Mouse (Mus musculus) hindbrain, embryonic 10.5 days (tissue): ENCODE measurements around the gene Krt33b. TPM values are rescaled to one million over a fixed set of nuclear protein-coding genes. Genes with fewer than 3 reads are reported as not detected.

Experiments
- DNase-seq: peaks from one replicate; pipeline ENCODE4 v3.0.0-alpha.2; 2017; ENCODE audit warnings: low spot score
- H3K27ac ChIP-seq: fragments of 300-500 bp; sonication (generic); 2 replicates; pipeline ENCODE4 v1.5.1; 2016; ENCODE audit warnings: mild to moderate bottlenecking, moderate library complexity
- H3K27me3 ChIP-seq: fragments of 300-500 bp; sonication (generic); 2 replicates; pipeline ENCODE4 v1.6.1; 2016; ENCODE audit warnings: mild to moderate bottlenecking; ENCODE audit not compliant: poor library complexity, insufficient read depth, severe bottlenecking
- H3K36me3 ChIP-seq: fragments of 300-500 bp; sonication (generic); 2 replicates; pipeline ENCODE4 v1.6.1; 2016; ENCODE audit warnings: mild to moderate bottlenecking, moderate library complexity
- H3K4me1 ChIP-seq: fragments of 300-500 bp; sonication (generic); replicated peaks from 2 replicates; pipeline ENCODE4 v1.6.1; 2016; ENCODE audit warnings: mild to moderate bottlenecking
- H3K4me3 ChIP-seq: fragments of 300-500 bp; sonication (generic); 2 replicates; pipeline ENCODE4 v1.5.1; 2016; ENCODE audit warnings: mild to moderate bottlenecking, moderate library complexity
- H3K9me3 ChIP-seq: fragments of 300-500 bp; sonication (generic); 2 replicates; pipeline ENCODE4 v1.6.1; 2016; ENCODE audit warnings: mild to moderate bottlenecking, moderate library complexity
- WGBS: fragments of 180-500 bp; shearing (Covaris S2); methylation state at CpG from one replicate; pipeline ENCODE4 v1.1.7; 2016; 5-methylcytosine and 5-hydroxymethylcytosine counted together
- polyA plus RNA-seq: library from polyadenylated mRNA; unstranded; fragments of >200 nt; fragmentation: Nextera tagmentation; extraction: Ambion mirVana; gene quantifications from 2 replicates; pipeline ENCODE4 v1.2.1, GENCODE M21; 2016

Krt33b gene
- polyA plus RNA-seq, 1 experiment from 2014 or later = not detected

DNA sequence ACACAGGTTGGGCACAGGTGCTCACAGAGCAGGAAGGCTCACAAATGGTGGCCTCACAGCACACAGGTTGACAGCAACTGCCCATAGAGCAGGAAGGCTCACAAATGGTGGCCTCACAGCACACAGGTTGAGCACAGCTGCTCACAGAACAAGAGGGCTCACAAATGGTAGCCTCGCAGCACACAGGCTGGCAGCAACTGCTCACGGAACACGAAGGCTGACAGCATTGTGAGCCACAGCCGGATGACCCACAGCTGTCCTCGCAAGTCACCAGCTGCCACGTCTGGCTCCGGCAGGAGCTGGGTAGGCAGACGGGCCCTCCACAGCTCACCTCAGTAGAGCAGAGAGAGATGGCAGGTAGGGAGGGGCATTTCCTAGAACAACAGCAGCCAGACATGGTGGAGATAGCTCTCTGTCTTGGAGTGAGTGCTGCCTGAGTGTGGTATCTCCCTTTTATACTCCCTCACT lies 43.5 kb downstream of the Krt33b start, which contains the start of gene Krtap16-1:
TSS of gene Krtap16-1 (minus strand) at position 418 of the 468 bp plus-strand sequence.
- no peak within 1 kb of the TSS for H3K27ac ChIP-seq
- H3K27me3 ChIP-seq = peaks cover 3% of the 10 kb centered on the region; the same call in 1 of the 2 replicates
- 80% methylated on average over 8 of the region's 8 CpGs for WGBS
- no peak within 1 kb of the TSS for H3K4me3 ChIP-seq
- no peaks in the 10 kb centered on the region for H3K4me1 ChIP-seq
- H3K9me3 ChIP-seq = no peaks in the 10 kb centered on the region
- no peaks in the 10 kb centered on the region for H3K36me3 ChIP-seq
- no peak for DNase-seq

GRCm38 (mm10) chr11:99985291-99986092 lies 44.2 kb downstream of the Krt33b start:
- H3K27ac ChIP-seq = no peak overlapping the region
- H3K27me3 ChIP-seq = peaks cover 3% of the 10 kb centered on the region; the same call in 1 of the 2 replicates
- H3K36me3 ChIP-seq = no peaks in the 10 kb centered on the region
- no peaks in the 10 kb centered on the region for H3K9me3 ChIP-seq
- no peak overlapping the region for H3K4me3 ChIP-seq
- no peaks in the 10 kb centered on the region for H3K4me1 ChIP-seq
- WGBS = 88% methylated on average over 20 of the region's 20 CpGs
- no peak for DNase-seq

DNA sequence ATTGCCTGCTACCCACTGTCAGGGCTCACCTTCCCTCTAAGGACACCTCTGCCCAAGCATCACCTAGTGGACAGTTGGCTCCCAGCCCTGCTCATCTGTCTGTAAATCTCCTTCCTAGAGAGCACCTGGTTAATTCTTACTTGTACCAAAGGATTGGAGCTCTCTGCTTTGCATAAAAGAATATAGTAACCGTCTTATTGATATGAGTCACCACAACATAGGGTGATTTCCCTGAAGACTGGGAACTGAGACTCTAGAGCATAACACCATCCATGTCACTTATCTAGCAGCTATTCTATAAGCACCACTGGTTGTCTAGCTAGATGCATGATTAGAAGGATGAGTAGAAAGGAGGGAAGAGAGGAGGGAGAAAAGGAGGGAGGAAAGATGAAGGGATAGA lies 46.2 kb downstream of the Krt33b start:
- Histone ChIP-seq H3K4me1 (no peaks in the 10 kb centered on the region), H3K36me3 (no peaks in the 10 kb centered on the region), H3K27ac (no peak overlapping the region), H3K9me3 (no peaks in the 10 kb centered on the region), H3K27me3 (peaks cover 3% of the 10 kb centered on the region; the same call in 1 of the 2 replicates), H3K4me3 (no peak overlapping the region)
- no peak for DNase-seq
- WGBS = 79% methylated on average over 1 of the region's 1 CpGs

GRCm38 (mm10) chr11:99982731-99983130 lies 46.9 kb downstream of the Krt33b start:
- no peak for DNase-seq
- Histone ChIP-seq H3K36me3 (no peaks in the 10 kb centered on the region), H3K27ac (no peak overlapping the region), H3K9me3 (no peaks in the 10 kb centered on the region), H3K4me1 (no peaks in the 10 kb centered on the region), H3K4me3 (no peak overlapping the region), H3K27me3 (peaks cover 3% of the 10 kb centered on the region; the same call in 1 of the 2 replicates)
- WGBS = 85% methylated on average over 9 of the region's 9 CpGs

DNA sequence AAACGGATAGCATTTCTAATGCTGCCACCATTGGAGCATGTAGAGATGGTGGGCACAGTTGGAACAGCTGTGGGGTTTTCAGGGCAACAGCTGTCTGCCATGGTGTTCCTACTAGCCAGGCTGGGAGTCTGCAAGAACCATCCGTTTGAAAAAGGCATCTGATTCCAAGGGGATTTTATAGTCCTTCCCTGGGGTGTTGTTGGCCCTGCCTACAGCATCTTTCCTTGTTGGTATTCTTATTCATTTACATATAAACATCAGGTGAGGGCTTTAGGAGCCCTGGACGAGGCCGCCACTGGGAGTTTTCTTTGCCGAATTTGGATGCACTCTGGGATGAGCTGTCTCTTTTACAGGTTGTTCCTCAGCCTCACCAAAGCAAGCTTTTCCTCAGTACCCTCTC lies 50.7 kb downstream of the Krt33b start, which contains the start of gene Krtap29-1:
TSS of gene Krtap29-1 (minus strand) at position 101 of the 400 bp plus-strand sequence.
- H3K4me1 ChIP-seq = no peaks in the 10 kb centered on the region
- H3K27me3 ChIP-seq = no peaks in the 10 kb centered on the region
- H3K9me3 ChIP-seq = peaks cover 4% of the 10 kb centered on the region; the same call in 1 of the 2 replicates
- no peak for DNase-seq
- WGBS = 74% methylated on average over 5 of the region's 5 CpGs
- no peaks in the 10 kb centered on the region for H3K36me3 ChIP-seq
- no peak within 1 kb of the TSS for H3K4me3 ChIP-seq
- no peak within 1 kb of the TSS for H3K27ac ChIP-seq

Other genes starting within 250 kb of the Krt33b start
- not detected in 2 replicates for gene Krtap4-8, start 249.2 kb downstream of the Krt33b start, polyA plus RNA-seq
- not detected in 2 replicates for gene Krtap4-9, start 244.7 kb downstream of the Krt33b start, polyA plus RNA-seq
- gene Gm11596, start 236.4 kb downstream of the Krt33b start, polyA plus RNA-seq = not detected in 2 replicates
- not detected in 2 replicates for gene Gm11569, start 230.9 kb downstream of the Krt33b start, polyA plus RNA-seq
- gene Gm11554, start 225.4 kb downstream of the Krt33b start, polyA plus RNA-seq = not detected in 2 replicates
- gene Krtap4-13, start 220.0 kb downstream of the Krt33b start, polyA plus RNA-seq = not detected in 2 replicates
- gene Gm11564, start 214.2 kb downstream of the Krt33b start, polyA plus RNA-seq = not detected in 2 replicates
- gene 2300003K06Rik, start 191.8 kb downstream of the Krt33b start, polyA plus RNA-seq = not detected in 2 replicates
- gene Krtap4-16, start 178.3 kb downstream of the Krt33b start, polyA plus RNA-seq = not detected in 2 replicates
- gene Gm11568, start 172.0 kb downstream of the Krt33b start, polyA plus RNA-seq = not detected in 2 replicates
- gene Gm11559, start 165.4 kb downstream of the Krt33b start, polyA plus RNA-seq = not detected in 2 replicates
- not detected in 2 replicates for gene Krtap9-1, start 156.5 kb downstream of the Krt33b start, polyA plus RNA-seq
- not detected in 2 replicates for gene Gm11567, start 150.7 kb downstream of the Krt33b start, polyA plus RNA-seq
- gene Krtap31-1, start 121.9 kb downstream of the Krt33b start, polyA plus RNA-seq = not detected in 2 replicates
- gene Gm11565, start 115.1 kb downstream of the Krt33b start, polyA plus RNA-seq = not detected in 2 replicates
- gene Krtap31-2, start 93.6 kb downstream of the Krt33b start, polyA plus RNA-seq = not detected in 2 replicates
- gene Krtap9-5, start 81.4 kb downstream of the Krt33b start, polyA plus RNA-seq = not detected in 2 replicates
- not detected in 2 replicates for gene Krtap29-1, start 50.8 kb downstream of the Krt33b start, polyA plus RNA-seq
- gene Krtap16-1, start 43.3 kb downstream of the Krt33b start, polyA plus RNA-seq = not detected in 2 replicates
- not detected in 2 replicates for gene Krtap17-1, start 35.9 kb downstream of the Krt33b start, polyA plus RNA-seq
- not detected in 2 replicates for gene Krt33a, start 13.7 kb downstream of the Krt33b start, polyA plus RNA-seq
- gene Krt34, start 11.7 kb upstream of the Krt33b start, polyA plus RNA-seq = not detected in 2 replicates
- not detected in 2 replicates for gene Krt31, start 20.7 kb upstream of the Krt33b start, polyA plus RNA-seq
- not detected in 2 replicates for gene Krt32, start 58.4 kb upstream of the Krt33b start, polyA plus RNA-seq
- not detected in 2 replicates for gene Krt35, start 66.4 kb upstream of the Krt33b start, polyA plus RNA-seq
- gene Krt36, start 75.8 kb upstream of the Krt33b start, polyA plus RNA-seq = not detected in 2 replicates
- 0.43 TPM in 1 of 2 replicates, not detected in the other for gene Krt13, start 91.7 kb upstream of the Krt33b start, polyA plus RNA-seq
- gene Krt15, start 106.1 kb upstream of the Krt33b start, polyA plus RNA-seq = 0.73 and 2.9 TPM in 2 replicates
- 11.4 and 12.7 TPM in 2 replicates for gene Krt19, start 118.8 kb upstream of the Krt33b start, polyA plus RNA-seq
- not detected in 2 replicates for gene Krt9, start 163.4 kb upstream of the Krt33b start, polyA plus RNA-seq
- gene Krt14, start 177.7 kb upstream of the Krt33b start, polyA plus RNA-seq = 1.5 and 1.9 TPM in 2 replicates
- gene Krt16, start 219.0 kb upstream of the Krt33b start, polyA plus RNA-seq = not detected in 2 replicates
- gene Krt17, start 231.2 kb upstream of the Krt33b start, polyA plus RNA-seq = 0.16 TPM in 1 of 2 replicates, not detected in the other
- not detected in 2 replicates for gene Krt42, start 240.0 kb upstream of the Krt33b start, polyA plus RNA-seq